Mouse (Mus musculus): ENCODE measurements around the gene Olfr557. TPM values are rescaled to one million over a fixed set of nuclear protein-coding genes. Genes with fewer than 3 reads are reported as not detected.

Olfr557 gene
- polyA plus RNA-seq (2012; rRNA removed): not detected in 2 replicates

- peak; percentile 8 to 22 for DNase-seq (ENCODE audit: low read depth in 1 of 2, low spot score in 2 of 2)
- Histone ChIP-seq H3K4me3 (ENCODE audit: extremely low read depth, insufficient read depth, insufficient read length) (no peak within 1 kb of the TSS), H3K27ac (ENCODE audit: insufficient read depth, low read length) (no peak within 1 kb of the TSS), H3K27me3 (ENCODE audit: control insufficient read depth, insufficient read depth, low read length) (no peaks in the 10 kb centered on the region), H3K4me1 (ENCODE audit: control insufficient read depth, insufficient read depth, insufficient read length) (no peaks in the 10 kb centered on the region), H3K36me3 (ENCODE audit: control insufficient read depth, insufficient read depth, low read length) (no peaks in the 10 kb centered on the region)
- no peak for TF ChIP-seq POLR2A (IDR thresholded peaks at IDR 0.05; ENCODE audit: low read depth, low read length)
- TF ChIP-seq CTCF (IDR thresholded peaks at IDR 0.05; ENCODE audit: extremely low read depth, insufficient read depth, insufficient read length, insufficient replicate concordance): peak; percentile 77; the same call in 1 of the 2 replicates
- 77% methylated on average over 5 of the region's 5 CpGs for WGBS
These were observed at the start of gene Olfr557 for GRCm38 (mm10) chr7:102695358-102696125. Gene Olfr557, plus strand, starts transcription at chr7:102695910.

DNA sequence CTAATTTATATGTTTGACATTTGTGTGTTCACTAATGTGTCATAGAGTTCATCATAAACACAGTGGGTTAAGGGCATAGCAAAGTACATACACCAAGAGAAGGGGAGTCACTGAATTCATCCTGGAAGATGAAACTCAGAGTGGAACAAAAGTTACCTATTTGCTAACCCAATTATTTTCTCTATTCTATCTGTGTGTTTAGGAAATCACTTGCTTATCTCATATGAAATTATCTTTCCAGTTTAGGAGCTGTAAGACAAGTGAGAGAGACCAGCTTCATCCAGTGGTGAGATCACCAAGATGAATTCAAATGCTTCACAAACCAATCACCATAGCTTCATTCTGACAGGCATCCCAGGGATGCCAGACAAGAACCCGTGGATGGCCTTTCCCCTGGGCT lies 37.2 kb upstream of the Olfr557 start, which contains the start of gene Olfr555:
Gene Olfr555 (plus strand): TSS at position 301 of the 400 bp plus-strand sequence.
- no peaks in the 10 kb centered on the region for H3K27me3 ChIP-seq (ENCODE audit: control insufficient read depth, insufficient read depth, low read length)
- DNase-seq (ENCODE audit: low read depth in 1 of 2, low spot score in 2 of 2): no peak
- H3K4me3 ChIP-seq (ENCODE audit: extremely low read depth, insufficient read depth, insufficient read length): no peak within 1 kb of the TSS
- TF ChIP-seq POLR2A (IDR thresholded peaks at IDR 0.05; ENCODE audit: low read depth, low read length): no peak
- TF ChIP-seq CTCF (IDR thresholded peaks at IDR 0.05; ENCODE audit: extremely low read depth, insufficient read depth, insufficient read length, insufficient replicate concordance): no peak
- WGBS: 85% methylated on average over 1 of the region's 1 CpGs
- H3K36me3 ChIP-seq (ENCODE audit: control insufficient read depth, insufficient read depth, low read length): no peaks in the 10 kb centered on the region
- H3K4me1 ChIP-seq (ENCODE audit: control insufficient read depth, insufficient read depth, insufficient read length): no peaks in the 10 kb centered on the region
- no peak within 1 kb of the TSS for H3K27ac ChIP-seq (ENCODE audit: insufficient read depth, low read length)

DNA sequence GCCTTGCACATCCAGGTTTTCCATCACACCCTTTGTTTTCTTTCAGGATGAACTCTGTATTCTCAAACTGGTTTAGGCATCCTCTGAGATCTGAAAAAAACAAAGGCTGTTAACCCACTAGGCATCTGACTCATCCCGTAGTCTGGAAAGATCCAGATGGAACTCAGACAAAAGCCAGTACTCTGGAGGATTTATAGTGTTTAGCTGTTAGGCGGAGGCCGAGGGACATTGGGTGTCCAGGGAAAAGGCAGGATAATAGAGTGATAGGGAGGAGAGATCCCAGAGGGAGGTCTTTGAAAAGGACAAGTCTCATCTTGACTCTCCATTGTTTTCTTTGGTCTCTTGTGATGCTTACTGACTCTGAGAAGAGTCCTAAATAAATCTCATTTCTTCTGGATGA lies 31.1 kb upstream of the Olfr557 start, which contains the start of gene Olfr556:
Gene Olfr556 (plus strand): TSS at position 301 of the 400 bp plus-strand sequence.
- no peak for DNase-seq (ENCODE audit: low read depth in 1 of 2, low spot score in 2 of 2)
- H3K4me3 ChIP-seq (ENCODE audit: extremely low read depth, insufficient read depth, insufficient read length): no peak within 1 kb of the TSS
- no peak for TF ChIP-seq POLR2A (IDR thresholded peaks at IDR 0.05; ENCODE audit: low read depth, low read length)
- TF ChIP-seq CTCF (IDR thresholded peaks at IDR 0.05; ENCODE audit: extremely low read depth, insufficient read depth, insufficient read length, insufficient replicate concordance): no peak
- H3K27ac ChIP-seq (ENCODE audit: insufficient read depth, low read length): no peak within 1 kb of the TSS
- H3K4me1 ChIP-seq (ENCODE audit: control insufficient read depth, insufficient read depth, insufficient read length): no peaks in the 10 kb centered on the region
- H3K36me3 ChIP-seq (ENCODE audit: control insufficient read depth, insufficient read depth, low read length): no peaks in the 10 kb centered on the region
- H3K27me3 ChIP-seq (ENCODE audit: control insufficient read depth, insufficient read depth, low read length): no peaks in the 10 kb centered on the region
- WGBS: 81% methylated on average over 3 of the region's 3 CpGs

GRCm38 (mm10) chr7:102665378-102665777 lies 30.3 kb upstream of the Olfr557 start:
- Histone ChIP-seq H3K27me3 (ENCODE audit: control insufficient read depth, insufficient read depth, low read length) (no peaks in the 10 kb centered on the region), H3K4me1 (ENCODE audit: control insufficient read depth, insufficient read depth, insufficient read length) (no peaks in the 10 kb centered on the region), H3K36me3 (ENCODE audit: control insufficient read depth, insufficient read depth, low read length) (no peaks in the 10 kb centered on the region), H3K27ac (ENCODE audit: insufficient read depth, low read length) (no peak overlapping the region), H3K4me3 (ENCODE audit: extremely low read depth, insufficient read depth, insufficient read length) (no peak overlapping the region)
- TF ChIP-seq CTCF (IDR thresholded peaks at IDR 0.05; ENCODE audit: extremely low read depth, insufficient read depth, insufficient read length, insufficient replicate concordance) (no peak), POLR2A (IDR thresholded peaks at IDR 0.05; ENCODE audit: low read depth, low read length) (no peak)
- DNase-seq (ENCODE audit: low read depth in 1 of 2, low spot score in 2 of 2): no peak
- WGBS: 29% methylated on average over 2 of the region's 2 CpGs

- no peak for DNase-seq (ENCODE audit: low read depth in 1 of 2, low spot score in 2 of 2)
- WGBS: 49% methylated on average over 2 of the region's 2 CpGs
- Histone ChIP-seq H3K4me3 (ENCODE audit: extremely low read depth, insufficient read depth, insufficient read length) (no peak overlapping the region), H3K4me1 (ENCODE audit: control insufficient read depth, insufficient read depth, insufficient read length) (no peaks in the 10 kb centered on the region), H3K36me3 (ENCODE audit: control insufficient read depth, insufficient read depth, low read length) (peaks cover 3% of the 10 kb centered on the region; the same call in 1 of the 2 replicates), H3K27ac (ENCODE audit: insufficient read depth, low read length) (no peak overlapping the region), H3K27me3 (ENCODE audit: control insufficient read depth, insufficient read depth, low read length) (no peaks in the 10 kb centered on the region)
- no peak for TF ChIP-seq CTCF (IDR thresholded peaks at IDR 0.05; ENCODE audit: extremely low read depth, insufficient read depth, insufficient read length, insufficient replicate concordance)
- TF ChIP-seq POLR2A (IDR thresholded peaks at IDR 0.05; ENCODE audit: low read depth, low read length): no peak
These were observed 19.5 kb upstream of the Olfr557 start for GRCm38 (mm10) chr7:102676225-102676624.

GRCm38 (mm10) chr7:102681916-102682315 lies 13.8 kb upstream of the Olfr557 start:
- Histone ChIP-seq H3K4me1 (ENCODE audit: control insufficient read depth, insufficient read depth, insufficient read length) (no peaks in the 10 kb centered on the region), H3K27me3 (ENCODE audit: control insufficient read depth, insufficient read depth, low read length) (no peaks in the 10 kb centered on the region), H3K4me3 (ENCODE audit: extremely low read depth, insufficient read depth, insufficient read length) (no peak overlapping the region), H3K36me3 (ENCODE audit: control insufficient read depth, insufficient read depth, low read length) (peaks cover 4% of the 10 kb centered on the region; the same call in 1 of the 2 replicates), H3K27ac (ENCODE audit: insufficient read depth, low read length) (no peak overlapping the region)
- no peak for TF ChIP-seq POLR2A (IDR thresholded peaks at IDR 0.05; ENCODE audit: low read depth, low read length)
- no peak for TF ChIP-seq CTCF (IDR thresholded peaks at IDR 0.05; ENCODE audit: extremely low read depth, insufficient read depth, insufficient read length, insufficient replicate concordance)
- DNase-seq (ENCODE audit: low read depth in 1 of 2, low spot score in 2 of 2): no peak
- WGBS: 93% methylated on average over 1 of the region's 1 CpGs
